Mouse (Mus musculus) liver, adult 2 months (tissue): ENCODE data around the gene Gimap8. TPM values are rescaled to one million over a fixed set of nuclear protein-coding genes. Genes with fewer than 3 reads are reported as not detected.
"Not testable (repeated sequence)": the region's sequence is repeated elsewhere in the genome, so short reads cannot be mapped to it uniquely, and the experiment has no call there.

ENCODE experiments used
- DNase-seq: peaks from one replicate; pipeline ENCODE4 v3.0.0-alpha.2; 2011; ENCODE audit warnings: low read depth, low spot score; ENCODE audit errors: extremely low read depth
- H3K27ac ChIP-seq: fragments of 200-500 bp; replicated peaks from 2 replicates; pipeline ENCODE4 v1.5.1; 2012; ENCODE audit warnings: low read depth, mild to moderate bottlenecking, control low read depth, inconsistent platforms, low read length; ENCODE audit not compliant: insufficient read depth
- H3K27me3 ChIP-seq: fragments of 200-500 bp; 2 replicates; pipeline ENCODE4 v1.6.1; 2012; ENCODE audit warnings: mild to moderate bottlenecking, moderate library complexity, low read length, inconsistent platforms; ENCODE audit not compliant: control insufficient read depth, insufficient read depth
- H3K36me3 ChIP-seq: fragments of 200-500 bp; 2 replicates; pipeline ENCODE4 v1.6.1; 2012; ENCODE audit warnings: low read length, inconsistent platforms; ENCODE audit not compliant: control insufficient read depth, insufficient read depth
- H3K4me1 ChIP-seq: fragments of 200-500 bp; 2 replicates; pipeline ENCODE4 v1.6.1; 2011; ENCODE audit warnings: low read length; ENCODE audit not compliant: control insufficient read depth, insufficient read depth
- H3K4me3 ChIP-seq: fragments of 200-500 bp; 2 replicates; pipeline ENCODE4 v1.5.1; 2011; ENCODE audit warnings: low read depth, mild to moderate bottlenecking, control low read depth, low read length, moderate library complexity; ENCODE audit not compliant: insufficient read depth
- H3K79me2 ChIP-seq: fragments of 200-500 bp; 2 replicates; pipeline ENCODE4 v1.6.1; 2012; ENCODE audit warnings: inconsistent platforms, mild to moderate bottlenecking, low read length, moderate library complexity; ENCODE audit not compliant: control insufficient read depth, insufficient read depth
- H3K9ac ChIP-seq: fragments of 200-500 bp; 2 replicates; pipeline ENCODE4 v1.6.1; 2012; ENCODE audit warnings: low read depth, mild to moderate bottlenecking, control low read depth, inconsistent platforms, low read length
- CTCF ChIP-seq: fragments of 200-500 bp; IDR thresholded peaks from 2 replicates; pipeline ENCODE4 v1.5.1; 2011; ENCODE audit warnings: low read depth, low read length, control low read depth
- POLR2A ChIP-seq: fragments of 200-500 bp; IDR thresholded peaks from 2 replicates; pipeline ENCODE4 v1.6.1; 2011; ENCODE audit warnings: low read length, control low read depth; ENCODE audit not compliant: insufficient read depth; ENCODE audit errors: extremely low read depth
- WGBS: fragments of 180-500 bp; shearing (Covaris S2); methylation state at CpG from one replicate; pipeline ENCODE4 v1.1.7; 2018; 5-methylcytosine and 5-hydroxymethylcytosine counted together
- polyA plus RNA-seq: library from polyadenylated mRNA; depleted of rRNA; stranded (reverse); fragments of >200 nt; gene quantifications from 2 replicates; pipeline ENCODE4 v1.2.3, GENCODE M21; 2012
- total RNA-seq: library from RNA; depleted of rRNA; stranded (reverse); fragments of >200 nt; gene quantifications from 2 replicates; pipeline ENCODE4 v1.2.3, GENCODE M21; 2014

Gene Gimap8
- total and polyA plus RNA-seq, 2 experiments, result 1.4 to 6.1 TPM

DNA sequence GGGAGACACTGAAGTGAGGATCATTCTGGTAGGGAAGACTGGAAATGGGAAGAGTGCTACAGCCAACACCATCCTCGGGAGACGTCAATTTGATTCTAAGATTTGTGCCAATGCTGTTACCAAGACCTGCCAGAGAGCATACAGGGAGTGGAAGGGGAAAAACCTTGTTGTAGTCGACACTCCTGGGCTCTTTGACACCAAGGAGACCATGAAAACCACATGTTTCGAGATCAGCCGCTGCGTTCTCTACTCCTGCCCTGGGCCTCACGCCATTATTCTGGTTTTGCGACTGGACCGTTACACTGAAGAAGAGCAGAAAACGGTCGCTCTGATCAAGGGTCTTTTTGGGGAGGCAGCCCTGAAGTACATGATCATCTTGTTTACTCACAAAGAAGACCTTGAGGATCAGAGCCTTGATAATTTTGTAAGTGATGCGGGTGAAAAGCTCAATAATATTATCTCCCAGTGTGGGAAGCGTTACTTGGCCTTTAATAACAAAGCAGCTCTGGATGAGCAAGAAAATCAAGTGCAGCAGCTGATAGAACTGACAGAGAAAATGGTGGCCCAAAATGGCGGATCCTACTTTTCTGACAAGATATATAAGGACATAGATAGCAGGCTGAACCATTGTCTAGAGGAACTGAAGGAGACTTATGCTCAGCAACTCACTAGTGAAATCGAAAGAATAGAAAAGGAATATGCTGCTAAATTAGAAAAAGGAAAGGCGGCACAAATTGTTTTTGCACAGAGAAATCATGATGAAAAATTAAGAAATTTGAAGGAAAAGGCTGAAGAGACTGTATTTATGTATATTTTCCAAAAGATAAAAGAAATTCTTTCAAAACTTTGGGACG, 30.7 kb downstream of the Gimap8 start:
- Histone ChIP-seq H3K27me3 (no peaks in the 10 kb centered on the region), H3K27ac (no peak overlapping the region), H3K36me3 (peaks cover 7% of the 10 kb centered on the region), H3K4me3 (0 out of 2 replicates have a peak overlapping the region, but pooled peaks have one; percentile 6), H3K9ac (no peak overlapping the region), H3K79me2 (peaks cover 3% of the 10 kb centered on the region; the same call in 1 of the 2 replicates), H3K4me1 (peaks cover 17% of the 10 kb centered on the region; the same call in 1 of the 2 replicates)
- 88% methylated on average over 17 of the region's 17 CpGs for WGBS
- DNase-seq, result no peak
- TF ChIP-seq CTCF (no peak), POLR2A (no peak)

DNA sequence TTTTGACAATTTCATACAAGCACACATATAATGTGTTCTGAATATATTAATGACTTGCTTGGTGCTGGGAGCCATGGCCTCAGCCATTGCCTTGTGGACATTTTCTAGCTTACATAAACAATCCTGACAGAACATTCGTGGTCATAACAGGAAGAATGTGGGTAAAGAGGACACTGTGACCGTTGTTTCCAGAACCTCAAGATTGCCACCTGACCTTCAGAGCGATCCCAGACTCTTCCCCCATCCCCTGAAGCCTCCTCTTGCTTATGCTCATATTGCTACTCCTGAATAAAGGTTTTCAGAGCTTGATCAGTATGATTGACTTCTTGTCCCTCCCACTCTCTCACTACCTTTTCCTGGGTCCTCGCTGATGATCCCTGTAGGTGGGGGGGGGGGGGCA, 31.4 kb downstream of the Gimap8 start:
- 69% methylated on average over 4 of the region's 4 CpGs for WGBS
- Histone ChIP-seq H3K4me1 (peaks cover 17% of the 10 kb centered on the region; the same call in 1 of the 2 replicates), H3K4me3 (no peak overlapping the region), H3K36me3 (peaks cover 7% of the 10 kb centered on the region), H3K27me3 (no peaks in the 10 kb centered on the region), H3K79me2 (peaks cover 3% of the 10 kb centered on the region; the same call in 1 of the 2 replicates), H3K27ac (no peak overlapping the region), H3K9ac (no peak overlapping the region)
- no peak for DNase-seq
- TF ChIP-seq CTCF, result no peak
- TF ChIP-seq POLR2A, result no peak

DNA sequence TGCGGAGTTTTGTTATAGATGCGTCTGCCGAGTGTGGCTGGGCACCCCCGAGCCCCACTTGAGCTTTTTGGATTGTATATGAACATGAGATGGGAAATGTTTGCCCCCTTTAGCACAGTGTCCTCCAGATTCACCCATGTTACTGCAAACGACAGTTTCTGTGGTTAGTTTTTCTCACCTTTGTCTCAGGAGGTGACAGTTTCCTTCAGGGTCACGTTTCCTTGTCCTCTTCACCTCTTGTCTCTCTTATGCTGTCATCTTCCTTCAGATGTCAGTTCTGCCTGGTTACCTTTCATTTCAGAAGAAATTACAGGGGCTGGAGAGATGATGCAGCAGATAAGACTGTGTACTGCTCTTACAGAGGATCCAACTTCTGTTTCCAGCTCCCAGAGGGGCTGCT, 32.7 kb downstream of the Gimap8 start:
- WGBS, result 86% methylated on average over 6 of the region's 6 CpGs
- peaks cover 17% of the 10 kb centered on the region; the same call in 1 of the 2 replicates for H3K4me1 ChIP-seq
- H3K79me2 ChIP-seq, result peaks cover 3% of the 10 kb centered on the region; the same call in 1 of the 2 replicates
- no peak overlapping the region for H3K4me3 ChIP-seq
- H3K9ac ChIP-seq, result no peak overlapping the region
- no peak for DNase-seq
- H3K27ac ChIP-seq, result no peak overlapping the region
- H3K27me3 ChIP-seq, result no peaks in the 10 kb centered on the region
- peaks cover 7% of the 10 kb centered on the region for H3K36me3 ChIP-seq
- TF ChIP-seq POLR2A (no peak), CTCF (no peak)

DNA sequence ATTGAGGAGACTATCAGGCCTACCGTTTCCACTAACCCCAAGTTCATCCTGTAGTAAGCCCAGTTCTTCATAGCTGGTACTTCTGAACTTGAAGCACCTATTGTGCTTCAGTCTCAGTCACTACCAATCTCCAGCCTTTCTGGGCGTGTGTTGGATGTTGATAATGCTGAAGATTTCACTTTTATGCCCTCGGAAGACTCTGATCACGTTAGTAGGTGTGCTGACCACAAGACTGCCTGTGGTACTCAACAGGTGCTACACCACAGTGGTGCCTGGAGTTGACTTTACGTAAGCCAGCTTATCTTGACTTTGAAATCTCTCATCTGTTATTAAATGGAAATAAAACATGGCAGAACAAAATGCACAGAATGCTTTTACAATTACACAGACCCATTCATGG, 33.4 kb downstream of the Gimap8 start:
- DNase-seq, result no peak
- no peaks in the 10 kb centered on the region for H3K27me3 ChIP-seq
- H3K4me3 ChIP-seq, result no peak overlapping the region
- WGBS, result 89% methylated on average over 5 of the region's 5 CpGs
- peaks cover 11% of the 10 kb centered on the region; the same call in 1 of the 2 replicates for H3K4me1 ChIP-seq
- no peak overlapping the region for H3K9ac ChIP-seq
- H3K79me2 ChIP-seq, result peaks cover 3% of the 10 kb centered on the region; the same call in 1 of the 2 replicates
- no peak overlapping the region for H3K27ac ChIP-seq
- H3K36me3 ChIP-seq, result peaks cover 7% of the 10 kb centered on the region
- TF ChIP-seq POLR2A, result no peak
- no peak for TF ChIP-seq CTCF

DNA sequence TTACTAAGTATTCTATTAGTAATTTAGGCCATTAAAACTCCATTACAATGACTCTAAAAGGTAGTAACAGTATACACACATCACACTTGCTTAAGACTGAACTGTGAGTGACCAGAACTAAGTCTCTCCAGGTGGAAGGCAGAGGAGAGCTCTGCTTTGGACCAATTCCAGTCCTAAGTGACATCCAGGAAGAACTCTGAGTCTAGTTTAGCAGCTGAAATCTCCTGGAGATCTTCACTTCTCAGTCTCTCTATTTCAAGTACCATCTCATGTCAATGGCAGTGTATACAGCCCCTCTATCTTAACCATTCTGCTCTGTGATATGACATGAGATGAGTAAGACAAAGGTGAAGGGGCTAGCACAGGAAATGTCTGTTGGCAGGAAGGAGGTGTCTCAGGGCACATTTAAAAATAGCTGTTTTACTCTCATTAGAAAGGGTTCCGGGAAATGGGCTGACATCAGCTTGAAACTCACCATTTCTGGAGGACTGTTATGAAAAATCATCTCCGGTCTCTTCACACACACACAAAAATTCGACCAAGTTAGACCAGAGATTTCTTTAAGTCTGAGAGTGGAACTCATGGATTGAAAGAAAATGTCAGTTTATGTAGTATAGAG, 34.5 kb downstream of the Gimap8 start:
- peak overlapping the region; percentile 74; the same call in 1 of the 2 replicates for H3K27ac ChIP-seq
- peaks cover 3% of the 10 kb centered on the region; the same call in 1 of the 2 replicates for H3K79me2 ChIP-seq
- DNase-seq, result peak; percentile 25

DNA sequence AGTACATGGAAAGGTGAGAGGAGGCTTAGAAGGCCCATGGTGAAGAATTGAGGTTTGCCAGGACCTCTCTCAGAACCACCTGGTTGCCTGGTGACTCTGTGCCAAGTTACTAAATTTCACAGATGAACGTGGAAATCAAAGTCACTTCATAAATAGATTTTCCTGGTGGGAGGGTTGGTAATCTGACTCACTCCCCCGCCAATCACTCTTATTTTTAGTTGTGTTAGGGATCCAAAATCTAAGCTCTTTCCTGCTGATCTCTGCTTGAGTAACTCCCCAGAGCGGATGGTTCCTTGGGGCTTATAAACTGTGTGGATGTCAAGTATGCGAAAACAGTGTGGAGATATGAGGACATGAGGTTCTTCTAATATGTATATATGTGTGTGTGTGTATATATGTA, 35.2 kb downstream of the Gimap8 start:
- no peaks in the 10 kb centered on the region for H3K27me3 ChIP-seq
- 79% methylated on average over 4 of the region's 4 CpGs for WGBS
- no peak overlapping the region for H3K4me3 ChIP-seq
- H3K27ac ChIP-seq, result peak overlapping the region; percentile 74
- DNase-seq, result no peak
- H3K36me3 ChIP-seq, result peaks cover 7% of the 10 kb centered on the region
- H3K79me2 ChIP-seq, result peaks cover 3% of the 10 kb centered on the region; the same call in 1 of the 2 replicates
- peaks cover 6% of the 10 kb centered on the region; the same call in 1 of the 2 replicates for H3K4me1 ChIP-seq
- TF ChIP-seq POLR2A, result no peak
- TF ChIP-seq CTCF, result no peak
- H3K9ac ChIP-seq, result 0 out of 2 replicates have a peak overlapping the region, but pooled peaks have one; percentile 62

More for the DNA sequence above, 34.5 kb downstream of the Gimap8 start:
- WGBS, result 71% methylated on average over 3 of the region's 3 CpGs
- peaks cover 7% of the 10 kb centered on the region for H3K36me3 ChIP-seq
- peaks cover 8% of the 10 kb centered on the region; the same call in 1 of the 2 replicates for H3K4me1 ChIP-seq
- TF ChIP-seq POLR2A (no peak), CTCF (no peak)
- no peak overlapping the region for H3K4me3 ChIP-seq
- H3K9ac ChIP-seq, result no peak overlapping the region
- H3K27me3 ChIP-seq, result no peaks in the 10 kb centered on the region

DNA sequence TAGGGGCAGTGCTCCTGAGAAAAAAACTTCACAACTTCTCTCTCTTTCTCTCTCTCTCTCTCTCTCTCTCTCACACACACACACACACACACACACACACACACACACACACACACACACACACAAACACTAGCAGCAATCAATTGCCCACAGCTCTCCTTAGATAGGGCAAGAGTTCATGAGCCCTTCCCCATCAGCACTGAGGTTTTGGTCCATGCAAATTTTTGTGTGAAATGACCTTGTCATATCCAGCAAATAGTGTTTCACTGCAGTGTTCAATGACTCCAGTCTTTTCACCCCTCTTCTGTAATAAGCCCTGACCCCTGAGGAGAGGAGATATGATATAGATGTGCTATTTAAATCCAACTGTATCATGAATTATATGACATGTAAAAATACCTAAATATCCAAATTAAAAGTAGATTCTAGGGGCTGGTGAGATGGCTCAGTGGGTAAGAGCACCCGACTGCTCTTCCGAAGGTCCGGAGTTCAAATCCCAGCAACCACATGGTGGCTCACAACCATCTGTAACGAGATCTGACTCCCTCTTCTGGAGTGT, 36.3 kb downstream of the Gimap8 start:
- not testable (repeated sequence) for DNase-seq, H3K27me3 ChIP-seq, H3K4me3 ChIP-seq, H3K36me3 ChIP-seq, H3K4me1 ChIP-seq, H3K9ac ChIP-seq, H3K27ac ChIP-seq, H3K79me2 ChIP-seq
- 97% methylated on average over 4 of the region's 4 CpGs for WGBS
